Mouse (Mus musculus) lung, adult 2 months (tissue): Measurements from ENCODE around the gene Lrp4. TPM values are rescaled to one million over a fixed set of nuclear protein-coding genes. Genes with fewer than 3 reads are reported as not detected.

ENCODE experiments used
- DNase-seq: peaks from one replicate; pipeline ENCODE4 v3.0.0; 2022
- H3K4me1 ChIP-seq: fragments of 200-500 bp; 2 replicates; pipeline ENCODE4 v1.6.1; 2011; ENCODE audit warnings: low read length; ENCODE audit not compliant: control insufficient read depth, insufficient read depth
- H3K4me3 ChIP-seq: fragments of 200-500 bp; replicated peaks from 2 replicates; pipeline ENCODE3; 2011; ENCODE audit warnings: low read depth, mild to moderate bottlenecking, control low read depth, low read length; ENCODE audit errors: extremely low read depth
- CTCF ChIP-seq: fragments of 200-500 bp; IDR thresholded peaks from 2 replicates; pipeline ENCODE4 v1.5.1; 2011; ENCODE audit warnings: mild to moderate bottlenecking, low read length, control low read depth; ENCODE audit not compliant: insufficient read depth
- POLR2A ChIP-seq: fragments of 200-500 bp; IDR thresholded peaks from 2 replicates; pipeline ENCODE4 v1.6.1; 2011; ENCODE audit warnings: low read depth, mild to moderate bottlenecking, control low read depth, low read length, borderline replicate concordance; ENCODE audit errors: extremely low read depth
- WGBS: fragments of 180-500 bp; shearing (Covaris S2); methylation state at CpG from one replicate; pipeline ENCODE4 v1.1.7; 2018; 5-methylcytosine and 5-hydroxymethylcytosine counted together
- polyA plus RNA-seq: library from polyadenylated mRNA; depleted of rRNA; stranded (reverse); fragments of >200 nt; gene quantifications from 2 replicates; pipeline ENCODE4 v1.2.3, GENCODE M21; 2012

Lrp4 gene
- polyA plus RNA-seq, 1 experiment, result 55.6 TPM

GRCm38 (mm10) chr2:91450316-91450715 lies 7.0 kb upstream of the Lrp4 start:
- DNase-seq, result no peak
- no peak for TF ChIP-seq CTCF
- 45% methylated on average over 9 of the region's 9 CpGs for whole genome bisulfite sequencing
- Histone ChIP-seq H3K4me3 (no peak overlapping the region), H3K4me1 (no peaks in the 10 kb centered on the region)

GRCm38 (mm10) chr2:91452658-91453057 lies 4.7 kb upstream of the Lrp4 start:
- Histone ChIP-seq H3K4me3 (no peak overlapping the region), H3K4me1 (no peaks in the 10 kb centered on the region)
- WGBS, result 47% methylated on average over 8 of the region's 8 CpGs
- DNase-seq, result no peak
- no peak for TF ChIP-seq CTCF
- TF ChIP-seq POLR2A, result no peak

GRCm38 (mm10) chr2:91453231-91454075 lies 3.9 kb upstream of the Lrp4 start:
- Histone ChIP-seq H3K4me3 (no peak overlapping the region), H3K4me1 (no peaks in the 10 kb centered on the region)
- WGBS, result 75% methylated on average over 9 of the region's 9 CpGs
- DNase-seq, result no peak
- TF ChIP-seq CTCF, result no peak
- no peak for TF ChIP-seq POLR2A

GRCm38 (mm10) chr2:91454434-91454833 lies 2.9 kb upstream of the Lrp4 start:
- H3K4me1 ChIP-seq, result no peaks in the 10 kb centered on the region
- no peak overlapping the region for H3K4me3 ChIP-seq
- WGBS, result 90% methylated on average over 3 of the region's 3 CpGs
- DNase-seq, result no peak
- no peak for TF ChIP-seq CTCF
- TF ChIP-seq POLR2A, result no peak

GRCm38 (mm10) chr2:91455826-91456225 lies 1.5 kb upstream of the Lrp4 start:
- peaks cover 3% of the 10 kb centered on the region; the same call in 1 of the 2 replicates for H3K4me1 ChIP-seq
- TF ChIP-seq CTCF (peak; percentile 10; the same call in 1 of the 2 replicates), POLR2A (no peak)
- no peak overlapping the region for H3K4me3 ChIP-seq
- no peak for DNase-seq
- WGBS, result 3% methylated on average over 4 of the region's 4 CpGs

- TF ChIP-seq POLR2A, result no peak
- TF ChIP-seq CTCF, result no peak
- WGBS, result 48% methylated on average over 9 of the region's 9 CpGs
- no peak for DNase-seq
- Histone ChIP-seq H3K4me1 (peaks cover 9% of the 10 kb centered on the region; the same call in 1 of the 2 replicates), H3K4me3 (peak overlapping the region; percentile 52)
These were observed 715 bp upstream of the Lrp4 start for GRCm38 (mm10) chr2:91456491-91457100.

GRCm38 (mm10) chr2:91457656-91458251 lies 443 bp downstream of the Lrp4 start:
- Histone ChIP-seq H3K4me3 (peak overlapping the region; percentile 82), H3K4me1 (peaks cover 14% of the 10 kb centered on the region; the same call in 1 of the 2 replicates)
- peak; percentile 58 for DNase-seq
- WGBS, result under 1% methylated on average over 45 of the region's 45 CpGs
- TF ChIP-seq POLR2A (no peak), CTCF (no peak)

- WGBS, result under 1% methylated on average over 21 of the region's 21 CpGs
- H3K4me1 ChIP-seq, result peaks cover 15% of the 10 kb centered on the region
- TF ChIP-seq CTCF (no peak), POLR2A (peak; percentile 24; the same call in 1 of the 2 replicates)
- peak overlapping the region; percentile 82 for H3K4me3 ChIP-seq
- peak; percentile 56 for DNase-seq
These were observed 951 bp downstream of the Lrp4 start for GRCm38 (mm10) chr2:91458252-91458672.

GRCm38 (mm10) chr2:91458673-91459391 lies 1.5 kb downstream of the Lrp4 start:
- no peak for TF ChIP-seq POLR2A
- Histone ChIP-seq H3K4me3 (peak overlapping the region; percentile 82), H3K4me1 (peaks cover 17% of the 10 kb centered on the region)
- WGBS, result under 1% methylated on average over 32 of the region's 32 CpGs
- no peak for DNase-seq
